Mouse (Mus musculus) T-helper 1 cell (primary cell): ENCODE data around the gene Gramd1b.

Experiments
- in situ Hi-C: fragments of 300-600 bp; cut with MboI, MseI; formaldehyde crosslinking; loops from one replicate; pipeline ENCODE4 v1.15.1; 2025; ENCODE audit warnings: high pct_unique_total_duplicates

Gramd1b gene

GRCm38 (mm10) chr9:40337131-40337820, 193.9 kb downstream of the Gramd1b start:
- in situ Hi-C loops, result no loop called here

DNA sequence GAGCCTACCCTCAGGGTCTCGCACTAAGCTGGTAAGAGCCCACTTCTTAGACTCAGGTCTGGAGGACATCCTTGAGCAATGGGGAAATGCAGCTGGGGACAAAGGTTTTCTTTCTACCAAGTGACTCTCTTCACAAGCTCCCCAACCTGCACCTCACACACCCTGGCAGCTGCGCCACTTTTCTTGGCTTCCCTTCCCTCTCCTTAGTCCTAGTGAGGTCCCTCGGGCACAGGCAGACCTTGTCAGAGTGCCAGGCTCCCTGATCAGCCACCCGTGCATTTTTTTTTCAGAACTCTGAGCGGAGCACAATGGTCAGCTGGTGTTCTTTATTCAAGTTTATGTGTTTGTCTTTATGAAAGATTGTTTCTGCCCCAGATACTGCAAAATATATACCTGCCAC, 194.5 kb downstream of the Gramd1b start:
- in situ Hi-C loops, result no loop called here

DNA sequence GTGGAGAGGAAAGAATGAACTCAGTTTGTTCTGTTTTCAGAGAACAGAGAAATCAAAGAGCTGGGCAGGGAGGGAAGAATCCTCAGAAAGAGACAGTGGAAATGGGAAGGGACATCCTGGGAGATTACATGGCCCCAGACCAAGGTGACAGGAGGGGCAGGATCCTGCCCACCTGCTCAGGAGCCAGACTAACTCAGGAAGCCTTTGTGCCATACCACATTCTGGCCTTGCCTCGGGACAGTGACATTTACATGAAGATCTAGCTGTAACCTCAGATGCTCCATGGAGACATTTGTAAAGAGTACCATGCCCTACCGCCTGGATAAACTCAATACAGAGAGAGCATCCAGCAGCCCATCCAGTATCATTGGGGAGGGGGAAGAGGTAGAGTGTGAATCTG, 196.6 kb downstream of the Gramd1b start:
- in situ Hi-C loops, result no loop called here

DNA sequence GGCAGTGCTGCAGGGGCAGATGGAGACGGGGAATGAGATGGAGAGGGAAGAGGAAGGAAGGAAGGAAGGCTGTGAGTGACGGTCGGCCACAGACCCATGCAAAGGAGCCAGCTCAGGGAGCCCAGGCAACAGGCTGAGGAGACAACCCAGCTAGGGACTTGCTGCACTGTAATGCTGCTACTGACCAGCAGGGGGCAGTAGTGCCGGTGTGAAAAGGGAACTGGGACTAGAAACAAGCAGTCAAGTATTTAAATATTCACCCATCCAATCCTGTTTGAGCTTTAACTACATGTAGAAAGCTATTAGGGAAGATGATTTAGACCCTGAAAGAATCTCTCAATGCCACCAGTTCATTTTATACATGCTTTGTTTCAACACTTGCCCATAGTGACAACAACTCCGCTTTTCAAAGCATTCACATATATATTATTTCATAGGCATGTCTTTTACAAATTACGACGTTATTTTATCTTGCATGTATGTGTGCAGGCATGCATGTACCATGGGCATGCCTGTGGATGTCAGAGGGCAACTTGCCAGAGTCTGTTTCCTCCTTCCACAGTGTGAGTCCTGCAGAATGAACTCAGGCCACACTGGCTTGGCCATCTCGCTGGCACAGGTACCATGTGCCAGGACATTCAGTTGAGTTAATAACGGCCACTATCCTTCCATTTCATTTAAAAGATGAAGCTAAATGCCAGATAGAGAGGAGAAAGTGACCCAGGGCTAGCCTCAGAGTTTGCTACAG, 197.4 kb downstream of the Gramd1b start:
- in situ Hi-C loops, result no loop called here

GRCm38 (mm10) chr9:40332731-40333648, 198.2 kb downstream of the Gramd1b start:
- in situ Hi-C loops, result no loop called here

DNA sequence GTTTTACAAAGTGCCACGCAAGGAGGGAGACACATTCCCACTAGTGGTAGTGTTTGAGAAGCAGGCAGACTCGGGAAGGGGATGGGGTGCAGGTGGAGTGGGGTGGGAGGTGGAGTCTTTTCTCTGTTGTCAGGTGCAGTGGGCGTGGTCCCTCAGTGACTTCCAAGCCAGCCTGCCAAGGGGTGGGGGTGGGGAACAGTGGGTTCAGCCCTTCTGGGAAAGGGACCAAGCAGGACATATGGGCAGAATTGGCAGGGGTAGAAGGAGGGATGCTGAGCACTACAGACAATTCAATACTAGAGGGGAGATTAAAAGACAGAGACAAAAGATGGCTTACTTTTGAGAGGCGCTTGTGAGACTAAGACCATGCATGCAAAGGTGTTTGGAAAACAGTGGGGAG, 198.9 kb downstream of the Gramd1b start:
- in situ Hi-C loops, result no loop called here

DNA sequence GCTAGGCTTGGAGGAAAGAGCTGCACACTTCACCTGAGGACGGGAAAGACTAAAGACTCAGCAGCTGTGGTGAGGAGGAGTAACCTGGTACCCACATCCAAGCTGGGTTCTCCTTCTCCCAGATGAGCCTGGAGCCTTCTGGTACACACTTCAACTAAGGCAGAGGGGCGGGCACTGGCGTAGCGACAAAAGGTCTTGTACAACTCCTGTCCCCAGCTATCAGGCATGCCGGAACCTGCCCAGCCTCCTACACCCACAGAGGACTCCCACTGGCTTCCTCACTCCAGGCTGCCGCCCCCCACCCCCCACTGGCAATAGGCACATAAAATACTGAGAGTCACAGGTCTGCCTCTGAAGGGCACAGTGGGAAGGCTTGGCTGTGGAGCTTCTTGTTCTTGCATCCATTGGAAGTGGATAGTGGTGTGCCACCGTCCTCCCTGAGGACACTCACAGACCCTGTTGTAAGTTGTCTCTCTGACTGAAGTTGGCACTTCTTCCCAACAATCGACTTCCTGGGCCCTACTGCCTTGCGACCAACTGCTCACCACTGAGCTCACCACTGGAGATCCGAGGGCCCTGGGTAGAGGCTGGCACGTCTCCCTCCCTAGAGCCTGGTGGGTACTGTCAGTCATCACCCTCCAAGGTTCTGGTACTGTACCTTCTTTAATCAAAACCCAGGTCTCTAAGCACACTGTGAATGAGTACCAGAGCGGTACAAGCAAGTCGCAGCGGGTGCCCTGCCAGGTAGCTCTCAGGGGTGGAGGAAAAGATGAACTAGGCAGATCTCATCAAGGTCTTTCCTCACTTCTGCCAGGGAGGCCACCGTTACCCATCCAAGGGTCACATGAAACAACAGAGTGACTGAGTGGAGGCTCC, 199.5 kb downstream of the Gramd1b start:
- in situ Hi-C loops, result no loop called here

DNA sequence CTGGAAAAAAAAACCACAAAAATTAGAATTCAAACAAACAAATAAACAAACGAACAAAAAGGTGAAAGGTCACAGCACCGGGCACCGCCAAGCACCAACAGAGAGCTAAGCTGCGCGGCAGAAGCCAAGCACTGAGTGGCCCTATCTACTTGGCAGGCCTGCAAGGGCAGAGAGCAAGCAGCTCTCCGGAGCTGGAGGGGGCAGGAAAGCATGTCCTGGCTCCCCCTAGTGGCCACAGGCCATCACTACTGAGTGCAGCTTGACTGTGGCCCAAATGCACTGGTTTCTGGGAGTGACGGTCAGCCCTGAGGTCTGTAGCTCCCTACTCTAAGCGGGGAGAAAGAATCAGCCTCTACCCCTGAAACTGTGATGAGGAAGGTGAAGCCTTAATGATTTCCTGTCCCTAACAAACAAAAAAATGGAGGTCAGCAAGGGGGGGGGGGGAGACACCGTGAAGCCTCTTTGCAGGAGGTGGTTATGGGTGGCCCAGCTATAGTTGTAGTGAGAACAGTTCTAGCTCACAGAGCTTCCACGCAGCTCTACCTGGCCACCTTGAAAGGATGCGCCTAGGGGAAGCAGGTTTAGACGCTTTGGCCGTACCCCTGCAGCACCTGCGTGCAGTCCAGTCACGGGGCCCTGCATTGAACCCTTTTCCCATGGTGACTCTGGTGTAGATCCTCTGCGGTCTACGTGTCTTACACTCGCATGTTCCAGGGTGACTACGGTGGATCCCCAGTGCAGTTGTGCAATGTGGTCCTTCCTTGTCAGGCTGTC, 200.4 kb downstream of the Gramd1b start:
- in situ Hi-C loops, result no loop called here

DNA sequence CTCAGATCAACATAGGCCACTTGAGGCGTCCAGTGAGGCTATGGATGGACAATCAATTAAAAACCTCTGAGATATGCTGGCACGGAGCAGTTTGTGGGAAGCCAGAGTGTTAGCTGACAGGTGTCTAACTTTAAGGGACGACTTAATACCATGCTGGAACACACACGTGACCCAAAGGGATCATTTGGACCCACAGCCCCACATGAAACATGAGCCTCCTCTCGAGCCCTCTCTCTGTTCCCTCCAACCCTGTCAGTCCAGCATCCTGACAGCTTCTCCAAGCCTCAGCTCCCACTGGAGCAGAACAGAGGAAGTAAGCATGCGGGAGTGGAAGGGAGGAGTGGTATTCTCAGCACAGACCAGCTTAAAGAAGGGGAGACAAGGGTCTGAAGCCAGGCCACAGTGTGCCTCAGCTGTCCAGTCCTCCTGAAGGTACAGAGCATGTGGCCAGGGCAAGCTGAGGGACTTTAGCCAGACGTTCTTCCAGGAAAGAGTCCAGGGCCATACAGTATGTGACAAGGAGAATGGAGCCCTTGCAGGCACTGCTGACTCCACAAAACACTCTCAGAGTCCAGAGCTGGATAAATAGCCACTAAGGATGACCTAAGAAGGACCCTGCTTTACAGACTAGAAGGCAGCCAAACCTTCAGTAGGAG, 204.8 kb downstream of the Gramd1b start:
- in situ Hi-C loops, result no loop called here

GRCm38 (mm10) chr9:40324826-40325225, 206.4 kb downstream of the Gramd1b start:
- in situ Hi-C loops, result no loop called here

- in situ Hi-C loops, result no loop called here
These were observed 206.9 kb downstream of the Gramd1b start for GRCm38 (mm10) chr9:40324232-40324792.

GRCm38 (mm10) chr9:40323773-40324172, 207.4 kb downstream of the Gramd1b start:
- in situ Hi-C loops, result no loop called here

DNA sequence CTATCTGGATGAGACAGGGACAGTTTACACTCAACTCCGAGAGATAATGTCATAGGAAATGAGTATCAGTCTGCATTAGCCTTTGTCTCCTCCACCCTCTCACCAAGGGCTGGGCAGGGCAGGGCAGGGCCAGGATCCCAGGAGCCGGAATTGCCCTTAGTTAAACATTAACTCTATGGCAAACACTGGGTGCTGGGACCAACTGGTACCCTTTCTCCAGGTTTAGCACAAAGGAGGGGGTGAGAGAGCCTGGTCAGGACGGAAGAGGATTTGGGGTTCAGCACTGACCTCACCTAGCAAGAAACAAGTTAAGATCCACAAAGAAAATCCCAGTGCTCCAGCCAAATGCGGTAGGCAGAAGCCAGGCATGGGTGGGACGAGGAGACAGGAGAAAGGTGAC, 208.0 kb downstream of the Gramd1b start:
- in situ Hi-C loops, result no loop called here

DNA sequence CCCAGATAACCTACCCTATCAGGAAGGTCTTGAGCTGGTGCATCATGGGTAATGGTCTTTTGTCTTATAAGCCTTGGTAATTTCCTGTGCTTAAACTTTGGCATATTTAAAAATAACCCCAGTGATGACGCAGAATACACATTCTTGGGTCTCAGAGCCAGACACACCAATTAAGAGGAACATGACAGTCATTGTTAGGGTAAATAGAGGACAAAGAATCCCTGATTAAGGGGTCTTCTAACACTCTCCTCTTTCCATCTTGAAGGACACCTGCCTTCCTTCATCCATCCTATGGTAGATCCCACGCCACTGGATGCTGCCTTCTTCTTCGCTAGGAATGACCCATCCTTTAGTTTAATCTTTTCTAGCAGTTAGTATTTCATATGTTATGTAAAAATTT, 208.8 kb downstream of the Gramd1b start:
- in situ Hi-C loops, result no loop called here

DNA sequence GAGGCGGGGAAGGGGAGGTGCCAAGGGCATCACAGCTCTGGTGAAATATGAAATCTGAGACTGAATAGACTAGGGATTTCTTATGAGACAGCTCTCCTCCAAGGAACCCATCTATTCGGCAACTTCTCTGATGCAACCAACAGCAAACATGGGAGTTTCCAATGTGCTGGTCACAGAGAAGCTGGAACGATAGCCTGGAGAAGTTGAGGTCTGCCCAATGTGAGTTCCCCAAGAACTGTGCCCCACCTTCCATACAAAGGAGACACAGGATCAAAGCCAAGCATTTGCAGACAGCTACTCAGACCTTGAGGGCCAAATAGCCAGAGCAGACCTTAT, 209.5 kb downstream of the Gramd1b start:
- in situ Hi-C loops, result no loop called here

DNA sequence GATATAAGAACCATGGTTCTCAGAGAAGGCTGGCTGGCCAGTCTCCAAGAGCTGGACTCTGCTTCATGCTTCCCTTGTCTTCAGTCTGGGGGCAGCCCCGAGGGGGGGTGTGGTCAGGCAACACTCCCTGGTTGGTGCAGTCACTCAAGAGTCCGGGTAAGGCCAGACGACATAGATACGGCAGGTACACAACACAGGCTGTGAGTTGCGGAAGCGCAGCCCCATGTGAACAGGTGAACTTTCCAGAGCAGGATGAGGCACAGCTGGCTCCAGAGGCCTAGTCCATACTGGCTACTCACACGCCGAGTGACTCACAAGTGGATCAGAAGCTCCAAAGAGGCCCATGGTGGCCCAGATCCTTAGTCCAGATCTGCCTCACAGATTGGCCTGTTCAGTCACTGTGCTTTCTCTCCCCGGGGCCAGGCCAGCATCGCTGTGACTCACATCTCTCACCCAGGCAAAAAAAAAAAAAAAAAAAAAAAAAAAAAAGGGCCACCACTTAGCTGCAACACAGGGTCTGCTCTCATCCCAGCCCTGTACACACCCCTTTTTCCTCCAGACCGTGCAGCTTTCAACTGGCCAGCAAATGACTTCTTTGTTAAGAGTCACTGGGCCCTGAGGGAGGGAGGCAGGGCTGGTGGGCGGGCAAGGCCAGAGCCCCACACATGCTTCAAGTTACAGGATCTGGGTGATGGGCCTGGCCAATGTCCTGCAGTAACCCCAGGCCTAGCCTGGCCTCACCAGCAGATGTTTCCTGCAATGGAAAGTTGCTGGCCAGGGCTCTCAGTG, 210.1 kb downstream of the Gramd1b start:
- in situ Hi-C loops, result no loop called here

DNA sequence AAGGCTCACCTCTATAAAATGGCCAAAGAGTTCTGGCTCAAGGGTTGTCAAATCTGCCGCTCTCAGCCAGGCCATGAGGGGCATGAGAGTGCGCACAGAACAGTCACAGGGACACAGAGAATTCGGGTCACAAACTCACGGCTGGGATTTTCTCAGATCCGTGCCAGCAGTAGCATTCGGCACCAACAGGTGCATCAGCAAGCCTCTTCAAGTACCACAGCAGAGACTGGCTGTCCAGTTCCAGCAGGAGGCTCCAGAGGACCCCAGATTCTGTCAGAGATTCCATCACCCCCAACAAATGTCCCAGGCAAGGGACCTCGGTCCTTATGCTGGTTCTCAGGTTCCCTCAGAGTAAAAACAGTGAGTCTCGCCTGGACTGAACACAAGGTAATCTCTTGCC, 210.8 kb downstream of the Gramd1b start:
- in situ Hi-C loops, result no loop called here

DNA sequence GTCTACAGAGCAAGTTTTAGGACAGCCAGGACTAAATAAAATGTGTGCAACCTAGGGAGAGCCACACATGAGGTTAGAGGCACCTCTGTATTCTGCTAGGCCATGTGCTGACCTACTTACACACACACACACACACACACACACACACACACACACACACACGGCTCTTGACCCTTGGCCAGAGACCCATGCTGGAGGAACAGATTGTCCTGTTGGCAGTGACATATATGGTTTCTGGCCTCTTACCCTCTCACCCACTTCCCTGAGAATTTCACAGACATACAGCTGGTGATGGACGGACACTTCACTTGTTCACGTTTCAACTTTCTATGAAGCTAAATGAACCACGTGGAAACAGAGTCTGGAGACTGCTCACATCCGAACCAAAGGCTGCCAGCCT, 212.4 kb downstream of the Gramd1b start:
- in situ Hi-C loops, result no loop called here

- in situ Hi-C loops, result no loop called here
These were observed 213.4 kb downstream of the Gramd1b start for GRCm38 (mm10) chr9:40317735-40318134.
